Mouse (Mus musculus) heart, postnatal 4 days (tissue): Measurements from ENCODE around the gene Gm40460. TPM values are rescaled to one million over a fixed set of nuclear protein-coding genes. Genes with fewer than 3 reads are reported as not detected.
"Not testable (repeated sequence)": the region's sequence is repeated elsewhere in the genome, so short reads cannot be mapped to it uniquely, and the experiment has no call there.

ENCODE experiments used
- DNase-seq: peaks from one replicate; pipeline ENCODE4 v3.0.0; 2021
- total RNA-seq, 2 experiments: library from RNA; stranded (reverse); gene quantifications; 2 replicates each; pipeline ENCODE4 v1.2.3; 2021

Gene Gm40460
- not detected for total RNA-seq

DNA sequence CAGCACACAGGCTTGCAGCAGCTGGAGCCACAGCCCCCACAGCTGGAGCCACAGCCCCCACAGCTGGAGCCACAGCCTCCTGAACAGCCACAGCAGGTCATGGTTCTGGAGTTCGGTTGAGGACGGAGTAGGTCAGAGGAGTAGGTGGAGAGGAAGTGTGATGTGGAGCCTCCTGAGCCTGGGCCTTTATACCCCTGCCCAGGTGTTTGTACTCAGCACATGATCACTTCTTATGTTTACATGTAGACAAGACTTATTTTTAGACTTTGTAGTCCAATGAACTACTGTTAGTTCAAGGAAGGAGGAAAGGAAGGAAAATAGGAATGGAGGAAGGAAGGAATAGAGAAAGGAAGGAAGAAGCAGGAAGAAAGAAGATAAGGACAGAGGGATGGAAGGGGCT, at the start of gene Gm40460:
Gene Gm40460 (minus strand): TSS at position 101 of the 400 bp plus-strand sequence.
- no peak for DNase-seq

DNA sequence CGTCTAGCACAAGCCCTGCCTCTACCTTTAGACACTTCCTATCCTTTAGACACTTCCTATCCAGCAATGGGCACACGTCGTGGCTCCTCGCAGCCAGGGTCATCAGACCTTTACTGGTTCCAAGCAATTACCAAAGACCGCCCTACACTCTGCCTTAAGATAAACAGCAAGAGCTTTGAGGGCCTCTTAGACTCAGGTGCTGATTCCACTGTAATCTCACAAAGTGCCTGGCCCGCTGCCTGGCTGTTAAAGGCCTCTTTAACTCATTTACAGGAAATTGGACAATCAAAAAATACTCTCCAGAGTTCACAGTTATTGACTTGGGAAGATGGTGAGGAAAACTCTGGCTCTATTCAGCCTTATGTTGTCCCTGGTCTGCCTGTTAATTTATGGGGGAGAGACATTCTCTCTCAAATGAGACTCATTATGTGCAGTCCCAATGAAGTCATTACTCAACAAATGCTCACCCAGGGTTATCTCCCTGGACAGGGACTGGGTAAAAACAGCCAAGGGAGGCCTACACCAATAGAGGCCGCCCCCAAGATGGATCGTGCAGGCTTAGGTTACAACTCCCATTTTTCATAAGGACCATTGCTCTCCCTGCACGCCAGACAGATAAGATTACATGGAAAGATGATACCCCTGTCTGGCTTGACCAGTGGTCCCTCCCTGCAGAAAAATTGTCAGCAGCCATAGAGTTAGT, 45.2 kb upstream of the Gm40460 start:
- not testable (repeated sequence) for DNase-seq

DNA sequence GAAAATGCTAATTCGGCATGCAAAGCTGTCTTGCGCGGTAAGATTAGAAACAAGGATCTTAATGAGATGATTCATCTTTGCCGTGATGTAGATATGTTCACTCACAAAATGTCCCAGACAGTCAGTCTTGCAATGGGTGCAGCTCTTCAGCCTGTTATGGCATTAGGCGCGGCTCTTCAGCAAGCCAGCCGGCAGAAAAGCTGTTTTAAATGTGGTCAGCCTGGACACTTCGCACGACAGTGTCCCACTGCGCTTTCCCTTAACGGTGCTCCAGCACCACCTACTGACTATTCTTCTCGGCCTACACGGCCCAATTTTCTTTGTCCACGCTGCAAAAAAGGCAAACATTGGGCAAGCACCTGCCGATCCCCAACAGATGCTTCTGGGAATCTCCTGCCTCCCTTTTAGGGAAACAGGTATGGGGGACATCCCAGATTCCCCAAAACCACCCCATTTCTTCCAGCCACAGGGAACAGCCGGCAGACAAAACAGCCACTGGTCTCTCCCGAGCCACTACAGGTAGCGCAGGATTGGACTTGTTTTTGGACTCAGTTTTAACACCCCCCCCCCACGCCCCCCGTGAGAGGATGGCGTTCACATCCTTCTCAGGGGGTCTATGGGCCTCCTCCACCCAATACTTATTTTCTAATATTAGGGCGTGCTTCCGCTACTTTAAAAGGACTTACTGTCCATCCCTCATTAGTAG, 44.4 kb upstream of the Gm40460 start:
- DNase-seq = peak; percentile 52

DNA sequence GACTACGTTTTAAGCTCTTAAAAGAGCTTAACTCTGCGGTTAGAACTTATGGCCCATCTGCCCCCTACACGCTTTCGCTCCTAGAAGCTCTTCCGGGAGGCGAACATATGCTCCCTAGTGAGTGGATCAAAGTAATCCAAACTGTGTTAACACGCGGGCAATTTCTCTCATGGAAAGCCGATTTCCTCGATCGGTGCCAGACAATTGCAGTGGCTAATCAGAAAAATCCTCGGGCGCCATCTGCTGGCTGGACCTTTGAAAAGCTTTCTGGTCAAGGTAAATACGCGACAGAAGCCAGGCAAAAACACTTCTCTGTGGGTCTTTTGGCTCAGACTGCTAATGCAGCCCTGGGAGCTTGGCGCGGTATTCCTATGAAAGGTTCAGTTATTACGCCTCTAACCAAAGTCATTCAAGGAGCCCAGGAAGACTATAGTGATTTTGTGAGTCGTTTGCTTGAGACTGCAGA, 43.8 kb upstream of the Gm40460 start:
- DNase-seq = peak; percentile 96

DNA sequence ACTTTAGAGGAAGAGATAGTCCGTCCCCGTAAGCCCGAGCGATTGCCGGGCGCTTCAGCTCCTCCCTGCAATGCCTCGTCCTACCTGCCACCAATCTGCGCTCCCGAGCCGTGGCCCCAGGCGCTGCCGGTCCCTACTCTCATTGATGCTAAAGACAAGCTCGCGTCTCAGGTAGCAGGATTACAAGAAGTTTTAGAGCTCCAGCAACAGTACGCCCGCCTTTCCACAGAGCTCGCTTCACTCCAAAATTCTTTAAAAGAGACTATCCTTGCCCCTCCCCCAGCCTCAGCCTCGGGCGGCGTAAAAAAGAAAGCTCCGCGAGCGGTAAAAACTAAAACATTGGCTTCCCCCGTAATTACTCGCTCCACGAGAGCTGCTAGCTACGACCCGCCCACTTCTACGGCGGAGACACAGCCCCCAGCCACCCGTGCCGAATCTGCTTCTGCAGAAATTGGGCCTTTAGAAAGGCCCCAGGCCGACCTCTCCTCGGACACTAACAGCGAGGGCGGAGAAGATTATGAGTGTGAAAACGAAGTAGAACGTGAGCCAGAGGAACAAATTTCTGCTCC, 43.2 kb upstream of the Gm40460 start:
- DNase-seq = peak; percentile 70

DNA sequence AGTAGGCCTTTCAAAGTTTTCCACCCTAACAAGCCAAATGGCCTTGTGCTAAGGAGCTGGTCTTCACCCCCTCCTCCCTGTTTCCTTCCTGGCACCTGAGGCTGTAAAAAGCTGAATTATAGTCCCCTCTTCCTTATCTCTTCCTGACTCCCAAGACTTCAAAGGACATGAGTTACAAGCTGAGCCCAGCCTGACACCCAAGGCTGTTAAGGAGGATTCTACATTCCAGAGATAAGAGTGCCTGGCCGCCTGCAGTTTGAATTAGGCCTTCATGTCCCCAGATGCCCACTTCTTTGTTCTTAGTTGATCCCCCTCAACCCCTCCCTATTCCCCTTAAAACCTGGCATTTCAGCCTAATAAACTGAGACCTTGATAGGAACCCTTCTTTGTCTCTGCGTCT, 42.0 kb upstream of the Gm40460 start:
- not testable (repeated sequence) for DNase-seq

DNA sequence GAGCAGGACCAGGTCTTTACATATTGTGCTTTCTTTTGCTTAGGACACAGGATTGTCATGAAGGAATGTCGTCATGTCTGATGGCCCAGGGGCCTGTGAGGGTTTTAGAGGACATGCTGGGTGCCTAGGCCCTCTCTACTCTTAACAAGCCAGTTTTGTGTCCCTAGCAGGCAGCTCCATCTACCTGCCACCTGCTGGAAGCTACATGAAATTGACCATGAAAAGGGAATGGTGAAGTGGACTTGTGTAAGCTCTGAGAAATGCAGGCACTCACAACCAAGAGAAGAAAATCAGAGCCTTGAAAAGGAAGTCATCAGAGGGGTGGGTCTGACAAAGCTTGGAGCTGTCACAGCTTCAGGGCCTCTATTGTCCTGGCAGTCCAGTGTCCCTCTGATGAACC, 38.4 kb upstream of the Gm40460 start:
- not testable (repeated sequence) for DNase-seq

DNA sequence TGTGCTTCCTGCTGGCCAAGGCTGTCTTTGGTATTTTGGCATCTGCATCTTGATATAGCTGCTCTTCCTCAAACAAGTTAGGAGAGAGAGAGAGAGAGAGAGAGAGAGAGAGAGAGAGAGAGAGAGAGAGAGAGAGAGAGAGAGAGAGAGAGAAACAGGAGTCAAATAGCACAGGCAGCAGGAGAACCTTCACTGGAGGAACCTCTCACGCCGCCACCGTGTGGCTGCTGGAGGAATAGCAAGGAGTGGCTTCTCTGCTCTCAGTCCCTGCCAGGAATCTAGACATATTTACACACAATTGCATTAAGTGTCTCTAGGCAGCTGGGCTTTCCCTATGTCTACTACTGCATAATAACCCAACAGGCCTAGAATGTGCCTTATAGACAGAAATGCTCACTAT, 37.3 kb upstream of the Gm40460 start:
- DNase-seq = peak; percentile 79

DNA sequence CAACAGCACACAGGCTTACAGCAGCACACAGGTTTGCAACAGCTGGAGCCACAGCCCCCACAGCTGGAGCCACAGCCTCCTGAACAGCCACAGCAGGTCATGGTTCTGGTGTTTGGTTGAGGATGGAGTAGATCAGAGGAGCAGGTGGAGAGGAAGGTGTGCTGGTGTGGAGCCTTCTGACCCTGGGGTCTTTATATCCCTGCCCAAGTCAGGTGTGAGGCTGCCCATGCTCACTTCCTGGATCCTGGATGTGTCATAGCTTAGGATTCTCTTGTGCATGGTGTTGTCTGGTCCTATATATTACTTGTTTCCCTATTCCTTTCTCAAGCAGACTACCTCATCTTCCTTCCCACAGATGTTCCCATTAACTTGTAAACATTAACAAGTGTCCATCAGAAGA, 33.4 kb upstream of the Gm40460 start, which contains the start of gene Gm4559:
Gene Gm4559 (minus strand): TSS at position 101 of the 400 bp plus-strand sequence.
- DNase-seq = not testable (repeated sequence)

DNA sequence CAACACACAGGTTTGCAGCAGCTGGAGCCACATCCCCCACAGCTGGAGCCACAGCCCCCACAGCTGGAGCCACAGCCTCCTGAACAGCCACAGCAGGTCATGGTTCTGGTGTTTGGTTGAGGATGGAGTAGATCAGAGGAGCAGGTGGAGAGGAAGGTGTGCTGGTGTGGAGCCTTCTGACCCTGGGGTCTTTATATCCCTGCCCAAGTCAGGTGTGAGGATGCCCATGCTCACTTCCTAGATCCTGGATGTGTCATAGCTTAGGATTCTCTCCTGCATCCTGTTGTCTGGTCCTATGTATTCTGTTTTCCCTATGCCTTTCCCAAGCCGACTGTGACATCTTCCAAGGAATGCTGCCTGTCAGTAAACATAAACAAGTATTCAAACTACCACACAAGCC, 17.4 kb upstream of the Gm40460 start, which contains the start of gene Gm2431:
Gene Gm2431 (minus strand): TSS at position 101 of the 400 bp plus-strand sequence.
- DNase-seq = not testable (repeated sequence)

DNA sequence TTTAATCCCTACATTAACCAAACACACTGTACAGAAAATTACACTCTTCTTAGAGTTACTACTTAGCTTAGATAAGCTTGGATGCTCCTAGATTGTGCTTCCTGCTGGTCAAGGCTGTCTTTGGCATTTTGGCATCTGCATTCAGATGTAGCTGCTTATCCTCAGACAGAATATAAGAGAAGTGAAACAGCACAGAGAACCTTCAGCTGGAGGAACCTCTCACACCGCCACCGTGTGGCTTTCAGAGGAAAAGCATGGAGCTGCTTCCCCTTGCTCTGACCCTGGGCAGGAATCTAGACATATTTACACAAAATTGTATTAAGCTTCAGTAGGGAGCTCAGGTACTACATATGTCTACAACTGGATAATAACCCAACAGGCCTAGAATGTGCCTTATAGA, 14.6 kb upstream of the Gm40460 start:
- peak; percentile 37 for DNase-seq

DNA sequence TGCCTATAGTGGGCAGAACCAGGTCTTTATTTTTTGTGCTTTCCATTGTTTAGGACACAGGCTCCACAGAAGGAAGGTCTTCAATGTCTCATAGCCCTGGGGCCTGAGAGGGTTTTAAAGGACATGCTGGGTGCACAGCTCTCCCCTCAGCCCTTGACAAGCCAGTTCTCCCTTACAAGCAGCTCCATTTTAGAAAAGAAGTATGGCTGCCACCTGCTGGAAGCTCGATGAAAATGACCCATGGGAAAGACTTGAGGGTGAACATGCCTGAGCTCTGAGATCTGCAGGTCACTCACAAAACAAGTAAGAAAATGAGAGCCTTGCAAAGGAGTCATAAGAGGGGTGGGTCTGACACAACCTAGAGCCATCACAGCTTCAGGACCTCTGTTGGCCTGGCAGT, 8.9 kb upstream of the Gm40460 start:
- peak; percentile 65 for DNase-seq

DNA sequence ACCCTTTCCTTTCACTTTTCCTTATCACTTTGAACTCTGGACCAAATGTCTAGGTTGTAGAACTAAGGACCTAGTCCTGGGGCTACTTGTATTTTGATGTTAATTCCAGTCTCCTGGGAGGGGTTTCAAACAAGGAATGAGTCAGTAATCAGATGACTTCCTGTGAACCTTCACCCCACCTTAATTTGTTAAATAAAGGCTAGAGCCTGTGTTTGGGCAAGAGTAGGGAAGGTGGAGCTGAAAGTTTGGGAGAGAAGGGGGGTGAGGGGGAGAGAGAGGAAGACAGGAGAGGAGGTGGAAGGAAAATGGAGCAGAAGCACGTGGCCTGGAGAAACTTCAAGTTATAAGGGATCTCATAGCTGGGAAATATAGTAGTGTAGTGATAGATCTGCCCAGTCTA, 9.3 kb downstream of the Gm40460 start:
- DNase-seq = no peak

DNA sequence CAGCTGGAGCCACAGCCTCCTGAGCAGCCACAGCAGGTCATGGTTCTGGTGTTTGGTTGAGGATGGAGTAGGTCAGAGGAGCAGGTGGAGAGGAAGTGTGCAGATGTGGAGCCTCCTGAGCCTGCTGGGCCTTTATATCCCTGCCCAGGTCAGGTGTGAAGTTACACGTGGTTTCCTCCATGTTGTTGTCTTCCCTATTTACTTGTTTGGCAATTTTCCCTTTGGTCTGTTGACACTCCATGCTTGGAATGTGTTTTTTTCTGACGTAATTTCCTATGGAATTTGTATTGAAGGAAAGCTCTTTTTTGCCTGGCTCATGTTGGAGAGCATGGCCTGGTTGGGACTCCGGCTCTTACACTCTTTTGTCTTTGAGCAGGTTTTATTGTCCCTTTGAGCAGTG, 11.0 kb downstream of the Gm40460 start, which contains the start of gene Krtap5-5:
Gene Krtap5-5 (minus strand): TSS at position 101 of the 400 bp plus-strand sequence.
- not testable (repeated sequence) for DNase-seq

DNA sequence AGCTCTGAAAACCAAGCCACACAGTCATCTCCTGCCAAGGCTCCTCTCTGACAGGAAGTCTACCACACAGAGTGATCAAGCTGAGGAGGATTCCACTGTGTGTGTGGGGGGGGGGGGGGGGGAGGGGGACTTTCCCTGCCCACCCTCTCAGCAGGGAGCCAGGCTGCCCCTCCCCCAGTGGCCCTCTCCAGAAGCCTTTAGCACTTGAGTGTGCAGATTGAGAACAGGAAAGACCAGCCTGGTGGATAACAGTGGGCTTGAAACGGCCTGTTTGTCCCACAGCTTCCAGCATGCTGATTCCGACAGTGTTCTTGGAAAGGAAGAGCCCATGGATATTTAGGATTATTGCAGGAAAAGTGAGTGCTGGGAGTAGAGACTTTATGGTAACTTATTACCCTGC, 16.4 kb downstream of the Gm40460 start:
- no peak for DNase-seq

DNA sequence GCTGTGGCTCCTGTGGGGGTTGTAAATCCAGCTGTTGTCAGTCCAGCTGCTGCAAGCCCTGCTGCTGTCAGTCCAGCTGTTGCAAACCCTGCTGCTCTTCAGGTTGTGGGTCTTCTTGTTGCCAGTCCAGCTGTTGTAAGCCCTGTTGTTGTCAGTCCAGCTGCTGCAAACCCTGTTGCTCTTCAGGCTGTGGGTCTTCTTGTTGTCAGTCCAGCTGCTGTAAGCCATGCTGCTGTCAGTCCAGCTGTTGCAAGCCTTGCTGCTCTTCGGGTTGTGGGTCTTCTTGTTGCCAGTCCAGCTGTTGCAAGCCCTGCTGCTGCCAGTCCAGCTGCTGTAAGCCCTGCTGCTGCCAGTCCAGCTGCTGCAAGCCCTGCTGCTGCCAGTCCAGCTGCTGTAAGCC, 28.7 kb downstream of the Gm40460 start:
- DNase-seq = not testable (repeated sequence)

DNA sequence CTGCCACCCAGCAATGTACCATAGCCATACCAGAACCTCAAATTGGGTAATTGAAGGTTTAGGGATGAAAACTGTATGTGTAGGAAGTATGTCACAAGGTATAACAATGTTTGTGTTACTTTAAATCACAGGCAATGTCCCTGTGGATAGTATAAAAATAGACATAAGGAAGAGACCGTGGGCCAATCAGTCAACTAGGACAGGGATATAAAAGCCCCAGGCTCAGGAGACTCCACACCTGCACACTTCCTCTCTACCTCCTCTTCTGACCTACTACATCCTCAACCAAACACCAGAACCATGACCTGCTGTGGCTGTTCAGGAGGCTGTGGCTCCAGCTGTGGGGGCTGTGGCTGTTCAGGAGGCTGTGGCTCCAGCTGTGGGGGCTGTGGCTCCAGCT, 29.3 kb downstream of the Gm40460 start, which contains the start of gene Gm7579:
Gene Gm7579 (plus strand): TSS at position 301 of the 400 bp plus-strand sequence.
- DNase-seq = no peak

DNA sequence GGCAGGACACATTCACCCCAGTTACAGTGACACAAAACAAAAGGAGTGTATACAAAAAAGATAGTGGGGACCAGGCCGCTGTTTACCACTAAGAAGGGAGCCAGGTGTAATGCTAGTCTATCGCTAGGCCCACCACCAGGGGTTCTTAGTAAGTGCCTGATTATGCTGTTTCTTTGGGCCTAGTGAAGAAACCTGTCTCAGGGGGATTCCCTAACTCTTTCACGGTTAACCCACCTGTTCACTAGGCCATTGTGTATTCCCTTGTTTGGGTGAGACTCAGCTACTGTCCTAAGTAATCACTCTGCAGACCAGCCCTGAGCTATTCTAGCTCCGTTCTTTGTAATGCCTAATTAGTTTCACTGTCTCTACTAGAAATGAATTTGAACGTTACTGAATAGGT, 34.0 kb downstream of the Gm40460 start:
- not testable (repeated sequence) for DNase-seq

DNA sequence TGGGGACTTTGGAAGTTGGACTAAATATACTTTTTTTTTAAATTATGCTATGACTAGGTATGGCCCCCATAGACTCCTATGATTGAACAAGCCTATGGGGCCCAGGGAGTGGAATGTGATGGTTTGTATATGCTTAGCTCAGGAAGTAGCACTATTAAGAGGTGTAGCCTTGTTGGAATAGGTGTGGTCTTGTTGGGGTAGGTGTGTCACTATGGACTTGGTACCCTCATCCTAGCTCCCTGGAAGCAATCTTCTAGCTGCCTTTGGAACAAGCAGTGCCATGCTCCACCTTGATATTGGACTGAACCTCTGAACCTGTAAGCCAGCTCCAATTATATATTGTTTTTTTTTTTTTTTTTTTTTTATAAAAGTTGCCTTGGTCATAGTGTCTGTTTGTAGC, 35.4 kb downstream of the Gm40460 start:
- DNase-seq = no peak

DNA sequence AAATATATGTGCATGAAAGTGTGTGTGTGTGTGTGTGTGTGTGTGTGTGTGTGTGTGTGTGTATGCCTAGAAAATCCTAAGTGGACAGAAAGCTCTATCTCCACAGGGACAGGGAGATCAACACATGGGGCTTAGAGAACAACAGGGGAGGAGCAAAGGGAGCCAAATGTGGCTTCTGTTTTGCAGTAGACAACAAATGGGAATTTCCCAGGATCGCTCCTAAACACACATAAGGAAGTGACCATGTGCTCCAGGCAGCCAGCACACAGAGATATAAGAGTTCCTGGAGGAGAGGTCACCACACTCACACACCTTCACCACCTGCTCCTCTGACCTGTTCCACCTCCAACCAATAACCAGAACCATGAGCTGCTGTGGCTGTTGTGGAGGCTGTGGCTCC, 39.8 kb downstream of the Gm40460 start, which contains the start of gene Krtap5-3:
Gene Krtap5-3 (plus strand): TSS at position 301 of the 400 bp plus-strand sequence.
- DNase-seq = no peak

DNA sequence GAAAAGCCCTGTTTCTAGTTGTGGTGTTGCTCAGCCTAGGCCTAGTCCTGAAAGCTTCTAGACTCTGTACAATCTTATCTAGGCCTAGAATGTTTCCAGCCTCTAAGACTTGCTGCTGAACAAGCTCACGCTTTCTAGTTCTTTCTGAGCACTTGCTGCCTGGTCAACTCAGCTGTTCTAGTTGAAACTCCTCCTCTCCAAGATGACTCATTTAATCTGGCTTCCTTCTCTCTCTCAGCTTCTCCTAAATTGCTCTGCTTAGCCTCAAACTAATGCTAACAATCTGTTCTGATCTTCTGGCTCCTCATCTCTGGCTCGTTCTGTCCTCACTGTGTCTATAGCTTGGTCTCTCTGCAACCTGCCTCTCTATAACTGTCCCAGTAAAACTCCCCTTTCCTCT, 42.1 kb downstream of the Gm40460 start:
- no peak for DNase-seq
